Mouse (Mus musculus): ENCODE results near the gene Barhl2.

DNA sequence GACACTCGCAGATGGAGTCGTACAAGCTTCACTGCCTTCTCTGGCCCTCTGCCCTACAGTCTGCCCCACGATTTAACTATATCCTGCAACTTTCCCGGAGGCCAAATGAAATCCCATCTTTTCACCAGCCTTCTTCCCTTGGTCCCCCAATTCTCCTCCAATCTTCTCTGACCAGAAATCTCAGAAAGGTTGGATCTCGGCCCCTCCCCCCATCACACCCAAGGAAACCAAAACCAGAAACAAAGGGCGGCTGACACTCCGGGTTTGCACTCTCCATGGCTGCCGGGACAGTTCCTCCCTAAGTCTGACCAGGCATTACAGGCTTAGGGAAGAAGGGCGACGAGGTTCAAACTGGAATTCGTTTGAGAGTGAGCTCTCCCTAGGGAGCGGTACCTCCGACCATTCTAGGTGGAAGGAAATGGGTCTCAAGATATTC is 4.1 kb downstream of the Barhl2 start:
- TF ChIP-seq POLR2A (IDR thresholded peaks at IDR 0.05; ENCODE audit: insufficient read depth, low read depth, low read length) (no peak), EP300 (IDR thresholded peaks at IDR 0.05; ENCODE audit: insufficient read depth, low read depth, low read length) (no peak), CTCF (IDR thresholded peaks at IDR 0.05) (no peak)
